Mouse (Mus musculus) heart, adult 2 months (tissue): ENCODE measurements at regions not wholly inside any gene's neighbourhood (a gene's known extent, or its start where the extent isn't known, plus 50 kb on each side); places are given as distances from the start of the nearest gene placed in this dataset.

Experiments
- DNase-seq, 2 experiments: peaks; one replicate each; pipeline ENCODE4 v3.0.0; 2021
- H3K27ac ChIP-seq: fragments of 200-600 bp; 2 replicates; pipeline ENCODE4 v1.8.1; 2022
- H3K27me3 ChIP-seq: fragments of 200-500 bp; 2 replicates; pipeline ENCODE4 v1.6.1; 2012; ENCODE audit warnings: mild to moderate bottlenecking, low read length, inconsistent platforms, mixed read lengths; ENCODE audit not compliant: control insufficient read depth, insufficient read depth
- H3K36me3 ChIP-seq: fragments of 200-500 bp; 2 replicates; pipeline ENCODE4 v1.6.1; 2012; ENCODE audit warnings: low read length, inconsistent platforms; ENCODE audit not compliant: control insufficient read depth, insufficient read depth
- H3K4me1 ChIP-seq: fragments of 200-500 bp; 2 replicates; pipeline ENCODE4 v1.6.1; 2011; ENCODE audit warnings: low read length; ENCODE audit not compliant: control insufficient read depth, insufficient read depth
- H3K4me3 ChIP-seq: fragments of 200-600 bp; 2 replicates; pipeline ENCODE4 v1.8.1; 2022
- H3K79me2 ChIP-seq: fragments of 200-500 bp; replicated peaks from 2 replicates; pipeline ENCODE4 v1.6.1; 2012; ENCODE audit warnings: mild to moderate bottlenecking, inconsistent platforms, low read length, moderate library complexity, mixed read lengths; ENCODE audit not compliant: control insufficient read depth, insufficient read depth
- H3K9ac ChIP-seq: fragments of 200-500 bp; 2 replicates; pipeline ENCODE4 v1.6.1; 2012; ENCODE audit warnings: low read depth, mild to moderate bottlenecking, control low read depth, inconsistent platforms, low read length, mixed read lengths
- CTCF ChIP-seq: fragments of 200-600 bp; IDR thresholded peaks from 2 replicates; pipeline ENCODE4 v1.8.1; 2022; ENCODE audit warnings: antibody characterized with exemption, mild to moderate bottlenecking, moderate library complexity
- EP300 ChIP-seq: fragments of 200-500 bp; IDR thresholded peaks from 2 replicates; pipeline ENCODE4 v1.6.1; 2011; ENCODE audit warnings: low read depth, low read length, control low read depth; ENCODE audit not compliant: insufficient read depth
- POLR2A ChIP-seq: fragments of 200-500 bp; IDR thresholded peaks from 2 replicates; pipeline ENCODE4 v1.6.1; 2011; ENCODE audit warnings: mild to moderate bottlenecking, low read depth, low read length, control low read depth; ENCODE audit not compliant: insufficient read depth
- WGBS: fragments of 180-500 bp; shearing (Covaris S2); methylation state at CpG from one replicate; pipeline ENCODE4 v1.1.7; 2018; 5-methylcytosine and 5-hydroxymethylcytosine counted together
- intact Hi-C: fragments of 180-260 bp; cut with DNase I; formaldehyde crosslinking; loops from one replicate; pipeline ENCODE4 v1.15.1; 2025

- Histone ChIP-seq H3K9ac (no peak overlapping the region), H3K27ac (no peak overlapping the region), H3K4me3 (no peak overlapping the region), H3K36me3 (no peaks in the 10 kb centered on the region), H3K4me1 (peaks cover 7% of the 10 kb centered on the region), H3K27me3 (no peaks in the 10 kb centered on the region), H3K79me2 (no peaks in the 10 kb centered on the region)
- intact Hi-C loops, result no loop called here
- TF ChIP-seq POLR2A (no peak), CTCF (no peak), EP300 (no peak)
- WGBS, result 84% methylated on average over 8 of the region's 8 CpGs
- DNase-seq, result no peak
Measured at GRCm38 (mm10) chr3:52176108-52176507, 71.2 kb upstream of the Maml3 start.

GRCm38 (mm10) chr3:52178851-52179250 is 74.0 kb upstream of the Maml3 start:
- Histone ChIP-seq H3K4me3 (no peak overlapping the region), H3K9ac (no peak overlapping the region), H3K36me3 (no peaks in the 10 kb centered on the region), H3K27me3 (no peaks in the 10 kb centered on the region), H3K4me1 (peaks cover 8% of the 10 kb centered on the region), H3K79me2 (no peaks in the 10 kb centered on the region), H3K27ac (no peak overlapping the region)
- WGBS, result 90% methylated on average over 9 of the region's 9 CpGs
- intact Hi-C loops, result no loop called here
- no peak for DNase-seq
- TF ChIP-seq EP300, result no peak
- TF ChIP-seq POLR2A, result no peak
- no peak for TF ChIP-seq CTCF

DNA sequence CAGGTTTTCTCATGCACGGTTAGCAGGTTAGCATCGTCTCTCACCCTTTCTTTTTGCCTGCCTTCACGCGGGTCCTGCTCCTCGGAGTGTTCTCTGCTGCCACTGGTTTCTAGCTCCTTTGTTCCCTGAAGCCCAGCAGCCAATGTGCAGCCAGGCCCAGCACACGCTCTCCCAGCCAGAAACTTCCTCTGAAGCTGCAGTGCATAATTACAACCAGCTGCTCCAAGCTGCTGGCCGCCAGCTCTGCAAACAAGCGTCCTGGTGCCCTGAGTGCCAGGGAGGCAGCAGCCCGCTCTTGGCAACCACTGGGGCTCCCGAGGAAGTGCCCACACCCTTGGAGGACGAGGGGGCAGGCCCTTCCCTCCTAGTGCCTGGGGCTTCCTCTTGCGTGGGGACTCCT is 74.8 kb upstream of the Maml3 start:
- under 1% methylated on average over 12 of the region's 12 CpGs for WGBS
- H3K27me3 ChIP-seq, result no peaks in the 10 kb centered on the region
- TF ChIP-seq CTCF, result no peak
- TF ChIP-seq POLR2A, result no peak
- H3K36me3 ChIP-seq, result no peaks in the 10 kb centered on the region
- no peaks in the 10 kb centered on the region for H3K79me2 ChIP-seq
- H3K27ac ChIP-seq, result peak overlapping the region; percentile 87
- peaks cover 8% of the 10 kb centered on the region for H3K4me1 ChIP-seq
- intact Hi-C loops, result loop anchor here (5.0 kb wide), 1 partner anchor 77 kb away; no protein-coding TSS in a partner anchor
- H3K4me3 ChIP-seq, result no peak overlapping the region
- DNase-seq, result peak; percentile 68 to 83
- no peak overlapping the region for H3K9ac ChIP-seq

GRCm38 (mm10) chr3:52180306-52180705 is 75.4 kb upstream of the Maml3 start:
- H3K4me1 ChIP-seq, result peaks cover 8% of the 10 kb centered on the region
- H3K36me3 ChIP-seq, result no peaks in the 10 kb centered on the region
- intact Hi-C loops, result loop anchor here (5.0 kb wide), 1 partner anchor 78 kb away; no protein-coding TSS in a partner anchor
- H3K27me3 ChIP-seq, result no peaks in the 10 kb centered on the region
- H3K9ac ChIP-seq, result no peak overlapping the region
- H3K27ac ChIP-seq, result peak overlapping the region; percentile 87
- TF ChIP-seq CTCF (no peak), POLR2A (no peak), EP300 (no peak)
- DNase-seq, result peak in 1 of 2 experiments; percentile 55
- no peaks in the 10 kb centered on the region for H3K79me2 ChIP-seq
- H3K4me3 ChIP-seq, result no peak overlapping the region
- 38% methylated on average over 8 of the region's 8 CpGs for WGBS

GRCm38 (mm10) chr3:52180785-52181184 is 75.9 kb upstream of the Maml3 start:
- no peaks in the 10 kb centered on the region for H3K79me2 ChIP-seq
- no peak overlapping the region; the same call in 1 of the 2 replicates for H3K4me3 ChIP-seq
- WGBS, result 10% methylated on average over 10 of the region's 10 CpGs
- peak; percentile 80 to 88 for DNase-seq
- 0 out of 2 replicates have a peak, but pooled peaks have one; percentile 24 for TF ChIP-seq EP300
- no peak for TF ChIP-seq POLR2A
- no peaks in the 10 kb centered on the region for H3K36me3 ChIP-seq
- no peaks in the 10 kb centered on the region for H3K27me3 ChIP-seq
- peaks cover 8% of the 10 kb centered on the region for H3K4me1 ChIP-seq
- no peak overlapping the region for H3K9ac ChIP-seq
- intact Hi-C loops, result loop anchor here (5.0 kb wide), 1 partner anchor 78 kb away; no protein-coding TSS in a partner anchor
- peak overlapping the region; percentile 87 for H3K27ac ChIP-seq

DNA sequence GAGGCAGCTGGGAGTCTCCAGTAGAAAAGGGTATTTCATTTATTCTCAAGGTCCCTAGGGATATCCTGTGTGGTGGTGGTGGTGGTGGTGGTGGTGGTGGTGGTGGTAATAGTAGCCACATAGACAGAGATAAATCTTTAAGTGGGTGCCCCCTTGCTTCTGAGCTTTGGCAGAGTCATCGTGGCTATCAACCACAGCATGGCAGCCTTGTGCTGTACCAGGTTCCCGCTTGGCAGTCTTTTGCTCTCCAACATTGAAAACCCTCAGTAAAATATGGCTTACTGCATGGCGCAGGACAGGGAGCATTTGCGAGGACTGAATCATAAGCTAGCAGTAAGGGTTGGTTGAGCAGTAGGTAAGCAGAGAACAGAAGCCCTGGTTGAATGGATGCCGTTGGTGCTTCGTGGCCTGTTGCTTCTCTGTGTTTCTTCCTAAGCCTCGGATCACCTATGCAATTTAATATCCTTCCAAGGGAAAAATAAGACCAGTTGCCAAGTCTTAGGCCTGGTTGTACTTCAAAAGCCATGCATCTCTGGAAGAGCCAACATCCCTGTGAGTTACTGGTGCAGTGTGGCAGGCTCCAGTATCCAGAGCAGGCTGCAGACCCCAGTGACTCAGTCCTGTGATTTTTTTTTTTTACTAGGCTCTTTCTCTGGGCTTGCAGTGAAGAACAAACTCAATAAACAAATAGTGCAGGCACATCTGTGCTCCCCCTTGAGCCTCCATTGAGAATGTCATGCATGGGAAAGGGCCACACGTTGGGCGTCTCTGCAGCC is 76.6 kb upstream of the Maml3 start:
- no peak for DNase-seq
- no peaks in the 10 kb centered on the region for H3K27me3 ChIP-seq
- H3K4me3 ChIP-seq, result no peak overlapping the region
- no peak overlapping the region for H3K9ac ChIP-seq
- intact Hi-C loops, result loop anchor here (5.0 kb wide), 1 partner anchor 79 kb away; no protein-coding TSS in a partner anchor
- H3K79me2 ChIP-seq, result no peaks in the 10 kb centered on the region
- WGBS, result 95% methylated on average over 9 of the region's 9 CpGs
- TF ChIP-seq EP300 (no peak), CTCF (no peak), POLR2A (no peak)
- H3K36me3 ChIP-seq, result no peaks in the 10 kb centered on the region
- peak overlapping the region; percentile 87 for H3K27ac ChIP-seq
- H3K4me1 ChIP-seq, result peaks cover 8% of the 10 kb centered on the region
